Mouse (Mus musculus): ENCODE data around the gene Apba1.

DNA sequence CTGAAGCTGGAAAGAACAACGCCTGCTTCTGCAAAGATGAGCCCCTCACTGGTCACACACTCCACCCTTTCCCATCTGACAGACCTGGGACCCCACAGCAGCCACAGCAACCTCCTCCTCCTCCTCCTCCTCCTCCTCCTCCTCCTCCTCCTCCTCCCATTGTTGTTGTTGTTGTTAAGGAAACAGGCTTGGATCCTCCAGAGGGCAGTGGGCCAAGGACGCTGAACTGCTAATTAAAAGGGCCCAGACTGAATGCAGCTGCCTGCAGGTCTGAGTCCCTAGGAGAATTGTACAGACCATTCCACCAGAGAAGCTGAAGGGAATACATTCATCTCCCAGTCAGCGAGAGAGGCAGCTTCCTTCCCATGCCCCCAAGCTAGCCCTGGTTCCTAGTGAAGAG is 201.6 kb downstream of the Apba1 start:
- no peak for TF ChIP-seq CTCF (IDR thresholded peaks at IDR 0.05; ENCODE audit: low read depth)
- no peak for TF ChIP-seq EP300 (IDR thresholded peaks at IDR 0.05; ENCODE audit: low read depth)
